Mouse (Mus musculus) heart, embryonic 16.5 days (tissue): ENCODE measurements around the gene Dnajb5. TPM values are rescaled to one million over a fixed set of nuclear protein-coding genes. Genes with fewer than 3 reads are reported as not detected.

ENCODE experiments used
- ATAC-seq: fragments of 200-750 bp; cut with Nextera tagmentation; replicated peaks from 2 replicates; pipeline ENCODE4 v1.8.0; 2017; ENCODE audit warnings: moderate number of reproducible peaks; ENCODE audit not compliant: insufficient read depth, low FRiP score; ENCODE audit errors: extremely low read depth
- H3K27ac ChIP-seq: fragments of 300-500 bp; sonication (generic); 2 replicates; pipeline ENCODE4 v1.5.1; 2014; ENCODE audit warnings: mild to moderate bottlenecking, low read length, control low read depth, moderate library complexity
- H3K27me3 ChIP-seq: fragments of 300-500 bp; sonication (generic); 2 replicates; pipeline ENCODE4 v1.6.1; 2014; ENCODE audit warnings: low read length, mixed read lengths; ENCODE audit not compliant: control insufficient read depth, insufficient read depth
- H3K36me3 ChIP-seq: fragments of 300-500 bp; sonication (generic); 2 replicates; pipeline ENCODE4 v1.6.1; 2014; ENCODE audit not compliant: control insufficient read depth, insufficient read depth
- H3K4me1 ChIP-seq: fragments of 300-500 bp; sonication (generic); 2 replicates; pipeline ENCODE4 v1.6.1; 2014; ENCODE audit warnings: low read length, mixed read lengths; ENCODE audit not compliant: control insufficient read depth, insufficient read depth
- H3K4me2 ChIP-seq: fragments of 300-500 bp; sonication (generic); 2 replicates; pipeline ENCODE4 v1.6.1; 2014; ENCODE audit warnings: low read depth, mild to moderate bottlenecking, control low read depth, low read length
- H3K4me3 ChIP-seq: fragments of 300-500 bp; sonication (generic); 2 replicates; pipeline ENCODE4 v1.5.1; 2014; ENCODE audit warnings: mild to moderate bottlenecking, control low read depth, low read length
- H3K9ac ChIP-seq: fragments of 300-500 bp; sonication (generic); 2 replicates; pipeline ENCODE4 v1.6.1; 2014; ENCODE audit warnings: low read length, control low read depth
- H3K9me3 ChIP-seq: fragments of 300-500 bp; sonication (generic); replicated peaks from 2 replicates; pipeline ENCODE4 v1.6.1; 2016; ENCODE audit warnings: low read length; ENCODE audit not compliant: control insufficient read depth
- WGBS: fragments of 180-500 bp; shearing (Covaris S2); extraction: QIAGEN DNeasy Blood & Tissue Kit; methylation state at CpG from one replicate; pipeline ENCODE4 v1.1.7; 2014; 5-methylcytosine and 5-hydroxymethylcytosine counted together
- polyA plus RNA-seq: library from polyadenylated mRNA; unstranded; fragments of >200 nt; fragmentation: Nextera tagmentation; extraction: Ambion mirVana; gene quantifications from 2 replicates; pipeline ENCODE4 v1.2.1, GENCODE M21; 2015

Dnajb5 gene
- polyA plus RNA-seq, 1 experiment from 2014 or later = 17.2 TPM

GRCm38 (mm10) chr4:42932229-42932969 lies 17.2 kb upstream of the Dnajb5 start:
- Histone ChIP-seq H3K9me3 (no peaks in the 10 kb centered on the region), H3K27me3 (no peaks in the 10 kb centered on the region), H3K36me3 (no peaks in the 10 kb centered on the region), H3K27ac (peak overlapping the region; percentile 90), H3K9ac (peak overlapping the region; percentile 37), H3K4me2 (peak overlapping the region; percentile 64; the same call in 1 of the 2 replicates), H3K4me1 (peaks cover 23% of the 10 kb centered on the region), H3K4me3 (no peak overlapping the region)
- ATAC-seq = peak; percentile 68
- 36% methylated on average over 8 of the region's 8 CpGs for WGBS

- Histone ChIP-seq H3K4me3 (peak overlapping the region; percentile 39), H3K4me2 (peak overlapping the region; percentile 64), H3K9ac (peak overlapping the region; percentile 68), H3K36me3 (no peaks in the 10 kb centered on the region), H3K27me3 (no peaks in the 10 kb centered on the region), H3K4me1 (peaks cover 23% of the 10 kb centered on the region), H3K9me3 (no peaks in the 10 kb centered on the region), H3K27ac (peak overlapping the region; percentile 90)
- WGBS = 4% methylated on average over 22 of the region's 22 CpGs
- peak; percentile 75 for ATAC-seq
Measured at GRCm38 (mm10) chr4:42933630-42934029, 16.0 kb upstream of the Dnajb5 start.

- no peaks in the 10 kb centered on the region for H3K36me3 ChIP-seq
- no peak overlapping the region for H3K9ac ChIP-seq
- H3K4me1 ChIP-seq = no peaks in the 10 kb centered on the region
- no peak overlapping the region for H3K27ac ChIP-seq
- ATAC-seq = no peak
- no peak overlapping the region for H3K4me2 ChIP-seq
- WGBS = 68% methylated on average over 7 of the region's 7 CpGs
- no peak overlapping the region for H3K4me3 ChIP-seq
- no peaks in the 10 kb centered on the region; the same call in 1 of the 2 replicates for H3K27me3 ChIP-seq
- H3K9me3 ChIP-seq = no peaks in the 10 kb centered on the region
Measured at GRCm38 (mm10) chr4:42941396-42941795, 8.2 kb upstream of the Dnajb5 start.

- Histone ChIP-seq H3K9me3 (no peaks in the 10 kb centered on the region), H3K4me1 (no peaks in the 10 kb centered on the region), H3K4me2 (no peak overlapping the region), H3K27me3 (peaks cover 5% of the 10 kb centered on the region), H3K36me3 (no peaks in the 10 kb centered on the region), H3K9ac (no peak overlapping the region), H3K4me3 (no peak overlapping the region), H3K27ac (no peak overlapping the region)
- no peak for ATAC-seq
- WGBS = 58% methylated on average over 5 of the region's 5 CpGs
Measured at GRCm38 (mm10) chr4:42943341-42943740, 6.3 kb upstream of the Dnajb5 start.

- Histone ChIP-seq H3K4me1 (peaks cover 4% of the 10 kb centered on the region), H3K4me2 (no peak overlapping the region), H3K4me3 (no peak overlapping the region), H3K27ac (no peak overlapping the region), H3K27me3 (peaks cover 5% of the 10 kb centered on the region), H3K9ac (no peak overlapping the region), H3K36me3 (no peaks in the 10 kb centered on the region), H3K9me3 (no peaks in the 10 kb centered on the region)
- 76% methylated on average over 9 of the region's 9 CpGs for WGBS
- no peak for ATAC-seq
Measured at GRCm38 (mm10) chr4:42944185-42944584, 5.4 kb upstream of the Dnajb5 start.

- H3K9ac ChIP-seq = no peak overlapping the region
- H3K4me2 ChIP-seq = no peak overlapping the region
- H3K9me3 ChIP-seq = no peaks in the 10 kb centered on the region
- H3K4me3 ChIP-seq = no peak overlapping the region
- peaks cover 5% of the 10 kb centered on the region for H3K27me3 ChIP-seq
- 3% methylated on average over 6 of the region's 6 CpGs for WGBS
- no peaks in the 10 kb centered on the region for H3K36me3 ChIP-seq
- peaks cover 6% of the 10 kb centered on the region for H3K4me1 ChIP-seq
- no peak overlapping the region for H3K27ac ChIP-seq
- ATAC-seq = no peak
Measured at GRCm38 (mm10) chr4:42945043-42945442, 4.6 kb upstream of the Dnajb5 start.

- H3K27me3 ChIP-seq = peaks cover 5% of the 10 kb centered on the region
- 79% methylated on average over 3 of the region's 3 CpGs for WGBS
Measured at GRCm38 (mm10) chr4:42945445-42945844, 4.2 kb upstream of the Dnajb5 start.

GRCm38 (mm10) chr4:42945952-42946351 lies 3.7 kb upstream of the Dnajb5 start:
- Histone ChIP-seq H3K4me1 (peaks cover 13% of the 10 kb centered on the region), H3K27me3 (peaks cover 5% of the 10 kb centered on the region), H3K9me3 (no peaks in the 10 kb centered on the region), H3K27ac (no peak overlapping the region), H3K36me3 (no peaks in the 10 kb centered on the region), H3K4me3 (no peak overlapping the region), H3K9ac (no peak overlapping the region), H3K4me2 (no peak overlapping the region)
- 6% methylated on average over 5 of the region's 5 CpGs for WGBS
- ATAC-seq = no peak

More at GRCm38 (mm10) chr4:42945445-42945844, 4.2 kb upstream of the Dnajb5 start:
- no peaks in the 10 kb centered on the region for H3K36me3 ChIP-seq
- H3K9ac ChIP-seq = no peak overlapping the region
- no peak for ATAC-seq
- no peaks in the 10 kb centered on the region for H3K9me3 ChIP-seq
- H3K4me2 ChIP-seq = no peak overlapping the region
- H3K27ac ChIP-seq = no peak overlapping the region
- peaks cover 8% of the 10 kb centered on the region for H3K4me1 ChIP-seq
- H3K4me3 ChIP-seq = no peak overlapping the region

- ATAC-seq = no peak
- H3K4me2 ChIP-seq = no peak overlapping the region
- no peak overlapping the region for H3K9ac ChIP-seq
- no peaks in the 10 kb centered on the region for H3K9me3 ChIP-seq
- no peaks in the 10 kb centered on the region for H3K36me3 ChIP-seq
- H3K27me3 ChIP-seq = peaks cover 5% of the 10 kb centered on the region
- H3K4me3 ChIP-seq = no peak overlapping the region
- H3K27ac ChIP-seq = no peak overlapping the region
- 54% methylated on average over 10 of the region's 10 CpGs for WGBS
- peaks cover 22% of the 10 kb centered on the region for H3K4me1 ChIP-seq
Measured at GRCm38 (mm10) chr4:42946733-42947290, 2.8 kb upstream of the Dnajb5 start.
